In the genomic region with DNA sequence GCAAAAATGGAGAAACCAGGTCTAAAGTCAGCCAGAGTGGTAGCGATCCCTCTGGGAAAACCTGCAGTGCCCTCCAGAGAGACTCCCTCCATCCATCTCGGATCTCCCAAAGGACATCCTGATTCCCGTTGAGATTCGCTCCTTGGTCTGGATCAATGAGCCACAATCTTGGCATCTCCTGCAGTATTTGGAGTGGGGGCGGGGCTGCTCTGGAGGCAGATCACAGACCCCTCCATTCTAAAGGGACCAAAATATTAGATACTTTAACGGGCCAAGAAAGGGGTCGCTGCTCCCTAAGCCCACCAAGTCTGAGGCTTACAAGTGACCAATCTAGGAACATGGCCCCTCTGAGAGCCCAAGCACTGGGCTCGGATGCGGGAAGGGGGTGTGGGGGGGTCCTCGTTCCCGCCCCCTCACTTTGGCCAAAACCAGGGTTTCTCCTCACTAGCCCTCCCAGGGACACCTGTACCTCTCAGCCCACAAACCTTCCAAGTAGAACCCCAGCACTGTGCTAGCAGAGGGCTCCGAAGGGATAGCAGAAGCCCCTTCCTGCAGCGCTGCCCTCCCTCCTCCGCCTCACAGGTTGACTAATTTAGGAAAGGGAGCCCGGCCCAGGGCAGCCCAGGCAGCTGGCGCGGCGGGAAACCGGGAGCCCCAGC, we compare ENCODE assay signal across 8 mouse cellular contexts. TPM values are rescaled to one million over a fixed set of nuclear protein-coding genes. Genes with fewer than 3 reads are reported as not detected.
A peak's percentile ranks its signal among the peaks of the same experiment; 100 is the strongest.
DNase-seq lines count a peak whose midpoint lies in the region; ATAC-seq and TF ChIP-seq lines count a peak whose summit lies in the region.

No protein-coding gene starts in this region.

- no peaks in the 10 kb centered on the region for H3K9me3 ChIP-seq in heart, embryonic 14.5 days (ENCODE audit: control insufficient read depth, low read length)
- no peaks in the 10 kb centered on the region for H3K9me3 ChIP-seq in hindbrain, embryonic 15.5 days

- peak overlapping the region; percentile 5 for H3ac ChIP-seq in myocyte (ENCODE audit: control insufficient read depth, insufficient read length)

- peak overlapping the region; percentile 71 to 77 for H3K4me3 ChIP-seq in heart, embryonic 14.5 days (ENCODE audit: control insufficient read depth in 1 of 2, insufficient read depth in 1 of 2, low read depth in 1 of 2, low read length in 2 of 2)
- peak overlapping the region; percentile 72 for H3K4me3 ChIP-seq in hindbrain, embryonic 15.5 days
- peak overlapping the region; percentile 51 for H3K4me3 ChIP-seq in myocyte

- DNase-seq in heart, adult 18-20 months = no peak
- DNase-seq in right cerebral cortex, postnatal 4 days = peak; percentile 36
- no peak for DNase-seq in right cerebral cortex, postnatal 36 days (ENCODE audit: low spot score in 2 of 2)
- no peak for DNase-seq in adrenal gland, postnatal 36 days

- no peaks in the 10 kb centered on the region for H3K27me3 ChIP-seq in heart, embryonic 14.5 days (ENCODE audit: control insufficient read depth, insufficient read depth, low read length)
- no peaks in the 10 kb centered on the region for H3K27me3 ChIP-seq in hindbrain, embryonic 15.5 days
- H3K27me3 ChIP-seq in myocyte (ENCODE audit: control insufficient read depth, insufficient read depth, insufficient read length) = no peaks in the 10 kb centered on the region

- TF ChIP-seq POLR2A in myocyte (IDR thresholded peaks at IDR 0.05; ENCODE audit: insufficient read length, low read depth) = no peak

- no peaks in the 10 kb centered on the region for H3K36me3 ChIP-seq in heart, embryonic 14.5 days (ENCODE audit: control insufficient read depth, insufficient read depth, low read length)
- H3K36me3 ChIP-seq in hindbrain, embryonic 15.5 days = no peaks in the 10 kb centered on the region
- no peaks in the 10 kb centered on the region for H3K36me3 ChIP-seq in myocyte (ENCODE audit: control insufficient read depth, insufficient read depth)

- H3K4me2 ChIP-seq in heart, embryonic 14.5 days (ENCODE audit: low read length) = peak overlapping the region; percentile 96
- peak overlapping the region; percentile 91 for H3K4me2 ChIP-seq in hindbrain, embryonic 15.5 days
- H3K4me2 ChIP-seq in myocyte (ENCODE audit: low read depth) = peak overlapping the region; percentile 88

- 2% methylated on average over 19 of the region's 19 CpGs for WGBS in heart, embryonic 14.5 days
- under 1% methylated on average over 19 of the region's 19 CpGs for WGBS in hindbrain, embryonic 15.5 days

- peaks cover 14 to 15% of the 10 kb centered on the region in 2 experiments for H3K4me1 ChIP-seq in heart, embryonic 14.5 days (ENCODE audit: control insufficient read depth in 2 of 2, insufficient read depth in 2 of 2, low read length in 2 of 2)
- H3K4me1 ChIP-seq in hindbrain, embryonic 15.5 days (replicated peaks) = peaks cover 44% of the 10 kb centered on the region

- no peak for ATAC-seq in heart, embryonic 14.5 days (ENCODE audit: insufficient number of reproducible peaks, insufficient read depth, low FRiP score, low read depth)
- no peak; the same call in none of the 2 replicates for ATAC-seq in hindbrain, embryonic 15.5 days (ENCODE audit: low FRiP score, low read depth)
- no peak; the same call in 1 of the 2 replicates for ATAC-seq in monocyte, adult 5-6 weeks (replicated peaks; ENCODE audit: insufficient number of reproducible peaks, low FRiP score, low TSS enrichment, poor library complexity, severe bottlenecking)

- peak overlapping the region; percentile 36 to 77; a peak in 3 of 4 replicates for H3K27ac ChIP-seq in heart, embryonic 14.5 days (replicated peaks in 1 of 2; ENCODE audit: control insufficient read depth in 1 of 2, insufficient read depth in 1 of 2, low read depth in 2 of 2, low read length in 2 of 2)
- peak overlapping the region; percentile 91 for H3K27ac ChIP-seq in hindbrain, embryonic 15.5 days (replicated peaks)

- peaks cover 13% of the 10 kb centered on the region for H3K79me2 ChIP-seq in myocyte (ENCODE audit: control insufficient read depth, insufficient read depth)

- H3K9ac ChIP-seq in heart, embryonic 14.5 days (ENCODE audit: low read length) = peak overlapping the region; percentile 76
- peak overlapping the region; percentile 63 for H3K9ac ChIP-seq in hindbrain, embryonic 15.5 days

TF ChIP-seq in myocyte, 11 proteins besides CTCF, POLR2A, EP300 and RAD21:
- TF ChIP-seq MAX (IDR thresholded peaks at IDR 0.05; ENCODE audit: low read depth) = no peak
- no peak for TF ChIP-seq SRF (IDR thresholded peaks at IDR 0.05; ENCODE audit: control insufficient read depth, insufficient read length, low read depth)
- peak in 1 of 3 experiments; percentile 18 for TF ChIP-seq MYOD1 (IDR thresholded peaks at IDR 0.05; ENCODE audit: control insufficient read depth in 1 of 3, insufficient read length in 2 of 3, low read depth in 2 of 3)
- no peak for TF ChIP-seq E2F4 (IDR thresholded peaks at IDR 0.05; ENCODE audit: insufficient read depth)
- no peak for TF ChIP-seq CEBPB (IDR thresholded peaks at IDR 0.05; ENCODE audit: insufficient read depth, poor library complexity, severe bottlenecking)
- TF ChIP-seq TCF12 (IDR thresholded peaks at IDR 0.05; ENCODE audit: insufficient read depth, poor library complexity, severe bottlenecking) = no peak
- TF ChIP-seq MYOG (IDR thresholded peaks at IDR 0.05; ENCODE audit: control insufficient read depth in 1 of 3, insufficient read depth in 1 of 3, insufficient read length in 2 of 3, low read depth in 2 of 3) = peak in 1 of 3 experiments; percentile 36

RNA-seq across cellular contexts. Expression of a gene that starts 56.6 kb away (rescaled TPM):
- polyA plus RNA-seq in heart, embryonic 14.5 days (2014; fragmentation: Nextera tagmentation; extraction: Ambion mirVana) = 30.2 and 31.7 TPM in 2 replicates
- 10 to 100 TPM; 19.9 to 24.4 TPM for total RNA-seq in heart, adult 18-20 months (2021)
- polyA plus RNA-seq in hindbrain, embryonic 15.5 days (2015; fragmentation: Nextera tagmentation; extraction: Ambion mirVana) = 39.1 and 39.7 TPM in 2 replicates
- polyA plus RNA-seq in myocyte (2012; fragmentation: generic; extraction: Trizol) = 65.2 TPM
- total RNA-seq in adrenal gland, postnatal 36 days (2021) = 10 to 100 TPM; 20.0 to 28.0 TPM
- total RNA-seq in monocyte, adult 5-6 weeks (2017) = 136 to 193 TPM (median 152 TPM) in 3 replicates
